Mouse (Mus musculus) lung, postnatal 25 days (tissue): ENCODE data around the gene Rragb.
A peak's percentile ranks its signal among the peaks of the same experiment; 100 is the strongest.

Experiments used
- DNase-seq: peaks from one replicate; pipeline ENCODE4 v3.0.0; 2022; ENCODE audit warnings: low spot score

Gene Rragb

GRCm38 (mm10) chrX:153139734-153140515 lies at the start of gene Rragb:
Gene Rragb, plus strand, starts transcription at chrX:153139981.
- DNase-seq: peak; percentile 76

DNA sequence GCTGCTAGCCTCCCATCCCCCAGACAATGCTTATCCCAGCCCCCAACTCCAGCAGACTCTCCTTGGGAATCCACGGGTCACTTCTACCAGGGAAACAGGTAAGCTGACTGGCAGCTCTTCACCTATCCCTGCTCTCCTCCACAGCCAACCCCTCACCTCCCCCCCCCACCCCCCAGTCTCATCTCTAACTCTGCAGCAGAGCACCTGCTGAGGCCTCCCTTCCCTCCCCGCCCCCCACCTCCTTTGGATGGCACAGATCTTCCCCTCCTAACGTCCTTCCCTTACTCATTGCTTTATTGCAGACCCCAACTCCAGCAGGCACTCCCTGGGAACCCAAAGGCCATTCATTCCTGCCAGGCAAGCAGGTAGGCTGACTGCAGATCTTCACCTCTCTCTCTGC lies 21.3 kb upstream of the Rragb start, which contains the start of gene Foxr2:
Foxr2 (plus strand) TSS at position 301 of the 400 bp plus-strand sequence.
- no peak for DNase-seq

GRCm38 (mm10) chrX:153119013-153119412 lies 20.8 kb upstream of the Rragb start:
- DNase-seq: no peak

GRCm38 (mm10) chrX:153142656-153143055 lies 2.9 kb downstream of the Rragb start:
- DNase-seq: no peak

- no peak for DNase-seq
Observed at GRCm38 (mm10) chrX:153151766-153152165, 12.0 kb downstream of the Rragb start.

DNA sequence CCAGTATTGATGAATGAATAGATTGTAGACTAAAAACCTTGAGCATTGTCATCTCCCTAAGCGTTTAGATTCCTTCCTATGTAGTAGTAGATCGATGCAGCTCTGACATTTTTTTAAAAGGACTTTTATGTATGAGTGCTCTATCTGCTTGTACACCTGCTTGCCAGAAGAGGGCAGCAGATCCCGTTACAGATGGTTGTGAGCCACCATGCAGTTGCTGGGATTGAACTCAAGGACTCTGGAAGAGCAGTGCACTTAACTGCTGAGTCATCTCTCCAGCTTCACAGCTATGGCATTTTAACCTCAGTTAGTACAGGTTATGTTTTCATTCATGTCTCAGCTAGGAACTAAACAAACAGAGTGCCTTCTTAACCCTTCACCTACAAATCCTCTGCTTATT lies 15.5 kb downstream of the Rragb start:
- DNase-seq: peak; percentile 8

- DNase-seq: no peak
Observed at GRCm38 (mm10) chrX:153174786-153175185, 35.0 kb downstream of the Rragb start.

DNA sequence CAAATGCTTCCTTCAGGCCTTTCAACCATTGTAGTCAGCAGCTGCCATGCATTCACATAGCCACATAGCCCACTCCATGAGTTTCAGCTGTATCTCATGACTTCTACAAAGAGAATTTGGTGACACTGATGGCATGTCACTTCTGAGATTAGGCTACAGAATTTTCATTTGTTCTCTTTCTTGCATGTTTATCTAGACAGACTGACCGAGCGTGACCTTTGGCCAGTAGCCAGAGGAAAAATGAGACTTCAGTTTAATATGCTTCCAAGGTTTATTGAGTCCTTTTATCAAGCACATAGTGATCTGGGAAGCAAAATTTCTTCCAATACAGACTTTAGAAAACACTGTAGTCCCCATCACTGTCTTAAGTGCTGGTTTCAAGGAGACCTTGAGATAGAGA lies 42.4 kb downstream of the Rragb start:
- DNase-seq: no peak

DNA sequence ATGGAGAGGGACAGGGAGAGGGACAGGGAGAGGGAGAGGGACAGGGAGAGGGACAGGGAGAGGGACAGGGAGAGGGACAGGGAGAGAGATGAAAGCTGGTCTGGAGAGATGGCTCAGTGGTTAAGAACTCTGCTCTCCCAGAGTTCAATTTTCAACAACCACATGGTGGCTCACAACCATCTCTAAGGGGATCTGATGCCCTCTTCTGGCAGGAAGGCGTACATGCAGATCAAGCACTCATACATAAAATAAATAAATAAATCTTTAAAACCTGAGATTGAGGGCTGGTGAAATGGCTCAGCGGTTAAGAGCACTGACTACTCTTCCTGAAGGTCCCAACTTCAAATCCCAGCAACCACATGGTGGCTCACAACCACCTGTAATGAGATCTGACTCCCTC lies 59.4 kb downstream of the Rragb start:
- peak; percentile 4 for DNase-seq

DNA sequence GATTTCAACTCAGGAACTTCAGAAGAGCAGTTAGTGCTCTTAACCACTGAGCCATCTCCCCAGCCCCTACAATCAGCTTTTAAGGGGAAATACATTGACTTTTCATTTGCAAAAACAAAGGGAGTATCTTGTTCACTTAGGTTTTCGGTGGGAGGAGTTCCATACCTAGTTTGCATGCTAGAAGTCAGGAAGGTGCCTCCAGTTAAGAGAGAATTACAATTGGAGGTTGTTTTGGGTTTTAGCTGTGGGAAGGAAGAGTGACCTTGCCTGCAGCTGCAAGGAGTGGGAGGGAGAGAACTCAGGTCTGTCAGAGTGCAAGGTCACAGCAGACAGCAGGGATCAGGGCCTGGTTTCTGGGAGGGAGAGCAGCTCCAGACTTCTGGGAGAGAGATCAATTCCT lies 71.3 kb downstream of the Rragb start:
- DNase-seq: no peak
